Mouse (Mus musculus) gastrocnemius, adult 2 months (tissue): ENCODE measurements around the gene Lgalsl. TPM values are rescaled to one million over a fixed set of nuclear protein-coding genes. Genes with fewer than 3 reads are reported as not detected.

Experiments used
- DNase-seq: peaks from one replicate; pipeline ENCODE4 v3.0.0; 2022
- H3K27ac ChIP-seq: fragments of 200-600 bp; 2 replicates; pipeline ENCODE4 v1.8.1; 2022; ENCODE audit warnings: mild to moderate bottlenecking
- H3K4me3 ChIP-seq: fragments of 200-600 bp; 2 replicates; pipeline ENCODE4 v1.8.1; 2022; ENCODE audit warnings: mild to moderate bottlenecking, moderate library complexity
- CTCF ChIP-seq: fragments of 200-600 bp; IDR thresholded peaks from 2 replicates; pipeline ENCODE4 v1.8.1; 2022; ENCODE audit warnings: antibody characterized with exemption, mild to moderate bottlenecking, moderate library complexity
- intact Hi-C: fragments of 180-260 bp; cut with DNase I; formaldehyde crosslinking; loops from one replicate; pipeline ENCODE4 v1.15.1; 2025
- total RNA-seq, 2 experiments: library from RNA; stranded (reverse); gene quantifications; 2 replicates each; pipeline ENCODE4 v1.2.3; 2021

The Lgalsl gene
- total RNA-seq, 2 experiments from 2014 or later = 72.0 to 79.2 TPM

DNA sequence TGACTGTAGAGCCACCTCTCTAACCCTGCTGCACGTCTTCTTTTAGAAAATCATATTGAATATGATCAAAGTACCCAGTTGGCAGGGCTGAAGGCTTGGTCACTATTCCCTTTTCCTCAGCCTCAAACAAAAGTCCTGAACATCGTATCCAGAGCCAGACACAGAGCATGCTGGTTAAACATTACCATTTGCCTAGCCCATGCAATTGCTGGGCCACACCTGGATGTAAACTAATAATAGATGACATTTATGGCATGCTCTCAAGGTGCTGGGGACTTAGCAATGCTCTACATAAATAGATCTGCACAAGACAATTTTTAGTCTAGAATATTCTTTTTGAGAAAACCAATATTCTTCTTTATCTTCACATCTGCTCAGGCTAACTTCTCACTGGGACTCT, 39.5 kb downstream of the Lgalsl start:
- intact Hi-C loops = no loop called here
- no peak for TF ChIP-seq CTCF
- H3K27ac ChIP-seq = no peak overlapping the region
- DNase-seq = no peak
- no peak overlapping the region for H3K4me3 ChIP-seq

DNA sequence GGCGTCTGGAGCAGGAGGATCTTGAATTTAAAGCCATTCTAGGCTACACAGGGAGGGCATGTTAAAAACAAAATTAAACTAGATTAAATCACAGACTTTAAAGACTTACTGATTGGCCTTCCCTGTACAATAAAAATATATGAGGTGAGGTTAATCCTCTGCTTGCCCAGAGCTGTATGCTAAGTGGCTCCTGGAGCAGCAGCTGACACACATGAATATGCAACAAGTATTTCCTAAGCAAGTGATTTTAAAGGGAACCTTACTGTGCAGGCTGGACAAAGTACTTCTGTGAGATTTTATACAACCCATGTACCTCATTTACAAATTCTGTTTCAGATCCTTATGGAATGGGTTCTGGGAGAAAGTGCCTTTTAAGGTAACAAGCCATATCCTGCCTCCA, 41.8 kb downstream of the Lgalsl start:
- intact Hi-C loops = no loop called here
- H3K4me3 ChIP-seq = no peak overlapping the region
- TF ChIP-seq CTCF = no peak
- DNase-seq = no peak
- H3K27ac ChIP-seq = no peak overlapping the region

DNA sequence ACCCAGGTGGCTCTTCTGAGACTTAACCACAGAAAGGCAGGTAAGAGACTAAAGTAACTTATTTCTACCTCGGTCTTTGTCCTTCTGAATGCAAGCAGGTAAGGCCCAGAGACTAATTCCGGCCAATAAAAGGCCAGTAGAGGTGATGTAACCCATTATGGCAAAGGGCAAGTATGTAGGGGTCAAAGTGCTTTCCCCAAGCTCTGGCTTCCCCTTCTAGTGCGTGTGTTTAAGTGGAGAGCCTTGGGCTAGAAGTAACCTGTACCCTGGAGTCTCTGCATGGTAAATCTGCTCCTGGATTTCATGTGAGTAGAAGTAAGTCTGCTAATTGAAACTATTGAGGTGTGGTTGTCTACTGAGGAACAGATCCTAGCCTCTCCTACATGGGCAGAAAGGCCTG, 42.8 kb downstream of the Lgalsl start:
- no peak for DNase-seq
- intact Hi-C loops = no loop called here
- no peak overlapping the region for H3K4me3 ChIP-seq
- TF ChIP-seq CTCF = no peak
- no peak overlapping the region for H3K27ac ChIP-seq

DNA sequence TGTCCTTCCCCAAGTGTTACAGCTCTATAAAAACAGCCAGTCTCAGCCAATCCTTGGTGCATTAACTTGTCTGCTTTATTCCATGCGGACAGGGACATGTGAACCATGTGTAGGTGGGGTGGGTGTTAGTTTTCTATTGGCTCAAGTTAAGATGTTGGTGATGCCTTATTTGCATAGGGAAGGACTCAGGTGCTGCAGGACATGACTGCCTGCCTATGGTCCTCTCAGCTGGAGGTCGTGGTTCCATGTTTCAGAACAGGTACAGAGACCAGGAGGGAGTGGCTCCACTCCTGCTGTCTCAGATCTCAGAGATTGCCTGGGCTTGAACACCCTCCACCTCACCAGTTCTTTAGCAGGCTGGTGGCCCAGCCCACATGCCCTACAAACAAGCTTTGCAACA, 44.7 kb downstream of the Lgalsl start:
- no peak for DNase-seq
- Histone ChIP-seq H3K27ac (no peak overlapping the region), H3K4me3 (no peak overlapping the region)
- intact Hi-C loops = no loop called here
- no peak for TF ChIP-seq CTCF

DNA sequence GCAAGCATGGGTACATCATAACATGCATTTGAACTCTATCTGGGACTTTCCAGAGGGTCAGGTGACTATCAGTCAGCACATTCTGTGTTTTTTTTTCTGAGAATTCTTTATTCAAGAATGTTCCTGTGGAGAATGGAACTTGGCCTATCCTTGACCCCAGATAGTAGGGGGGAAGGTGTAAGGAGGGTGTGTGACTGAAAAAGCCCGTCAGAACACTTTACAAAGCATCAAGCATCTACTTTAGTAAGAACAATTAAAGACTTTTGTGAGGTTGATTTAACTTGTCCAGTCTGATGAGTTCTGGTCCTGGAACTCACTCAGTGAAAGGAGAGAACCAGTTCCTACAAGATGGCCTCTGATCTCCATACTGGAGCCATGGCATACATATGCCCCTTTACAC, 45.7 kb downstream of the Lgalsl start:
- intact Hi-C loops = no loop called here
- no peak overlapping the region for H3K27ac ChIP-seq
- no peak overlapping the region for H3K4me3 ChIP-seq
- no peak for TF ChIP-seq CTCF
- DNase-seq = no peak

- TF ChIP-seq CTCF = no peak
- DNase-seq = no peak
- intact Hi-C loops = no loop called here
- Histone ChIP-seq H3K27ac (no peak overlapping the region), H3K4me3 (no peak overlapping the region)
These were observed 46.1 kb downstream of the Lgalsl start for GRCm38 (mm10) chr11:20784776-20785175.

- no peak for TF ChIP-seq CTCF
- intact Hi-C loops = no loop called here
- H3K4me3 ChIP-seq = no peak overlapping the region
- H3K27ac ChIP-seq = no peak overlapping the region
- no peak for DNase-seq
These were observed 47.4 kb downstream of the Lgalsl start for GRCm38 (mm10) chr11:20783467-20783866.

DNA sequence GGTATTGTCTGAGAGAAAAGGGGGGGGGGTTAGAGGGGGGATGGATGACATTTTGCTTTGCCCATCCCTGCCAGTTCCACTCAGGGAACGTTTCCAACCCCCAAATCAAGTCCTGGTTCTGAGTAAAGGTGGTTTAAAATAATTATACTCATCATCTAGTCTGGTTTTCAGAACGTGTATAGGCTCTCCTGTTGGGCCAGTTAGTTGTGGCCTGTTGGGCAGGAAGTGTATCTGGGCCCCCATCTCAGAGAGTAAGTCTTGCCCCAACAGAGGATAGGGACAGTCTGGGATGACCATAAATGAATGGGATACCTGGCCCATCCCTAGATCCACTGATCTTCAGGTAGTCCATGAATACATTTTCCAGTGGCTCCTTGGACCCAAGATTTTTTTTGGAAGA, 48.2 kb downstream of the Lgalsl start:
- TF ChIP-seq CTCF = no peak
- Histone ChIP-seq H3K27ac (no peak overlapping the region), H3K4me3 (no peak overlapping the region)
- DNase-seq = no peak
- intact Hi-C loops = no loop called here

- no peak for TF ChIP-seq CTCF
- intact Hi-C loops = no loop called here
- H3K27ac ChIP-seq = no peak overlapping the region
- no peak overlapping the region for H3K4me3 ChIP-seq
- DNase-seq = no peak
These were observed 50.5 kb downstream of the Lgalsl start for GRCm38 (mm10) chr11:20780312-20780711.

GRCm38 (mm10) chr11:20778861-20779563, 51.8 kb downstream of the Lgalsl start:
- DNase-seq = no peak
- Histone ChIP-seq H3K4me3 (no peak overlapping the region), H3K27ac (no peak overlapping the region)
- intact Hi-C loops = no loop called here
- TF ChIP-seq CTCF = no peak

GRCm38 (mm10) chr11:20778298-20778697, 52.6 kb downstream of the Lgalsl start:
- DNase-seq = no peak
- H3K27ac ChIP-seq = no peak overlapping the region
- no peak overlapping the region for H3K4me3 ChIP-seq
- no peak for TF ChIP-seq CTCF
- intact Hi-C loops = no loop called here

DNA sequence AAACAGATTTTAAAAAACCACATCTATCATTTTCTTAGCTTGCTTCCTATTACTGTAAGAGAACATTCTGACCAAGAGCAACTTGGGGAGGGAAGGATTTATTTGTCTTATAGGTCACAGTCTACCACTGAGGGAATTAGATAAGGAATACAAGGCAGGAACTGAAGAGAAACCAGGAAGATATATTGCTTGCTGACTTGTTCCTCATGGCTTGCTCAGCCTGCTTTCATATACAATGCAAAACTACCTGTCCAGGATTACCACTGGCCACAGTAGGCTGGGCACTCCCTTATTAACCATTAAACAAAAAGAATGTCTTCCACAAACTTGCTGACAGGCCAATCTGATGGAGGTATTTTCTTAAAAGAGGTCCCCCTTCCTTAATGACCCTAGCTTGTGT, 54.2 kb downstream of the Lgalsl start:
- intact Hi-C loops = no loop called here
- TF ChIP-seq CTCF = no peak
- DNase-seq = no peak
- Histone ChIP-seq H3K4me3 (no peak overlapping the region), H3K27ac (no peak overlapping the region)

Other genes with a start within 250 kb of the Lgalsl start
- gene Aftph, start 89.5 kb downstream of the Lgalsl start, total RNA-seq = 10 to 100 TPM; 21.5 to 22.0 TPM